Mouse (Mus musculus): Measurements from ENCODE around the gene Magi3.

DNA sequence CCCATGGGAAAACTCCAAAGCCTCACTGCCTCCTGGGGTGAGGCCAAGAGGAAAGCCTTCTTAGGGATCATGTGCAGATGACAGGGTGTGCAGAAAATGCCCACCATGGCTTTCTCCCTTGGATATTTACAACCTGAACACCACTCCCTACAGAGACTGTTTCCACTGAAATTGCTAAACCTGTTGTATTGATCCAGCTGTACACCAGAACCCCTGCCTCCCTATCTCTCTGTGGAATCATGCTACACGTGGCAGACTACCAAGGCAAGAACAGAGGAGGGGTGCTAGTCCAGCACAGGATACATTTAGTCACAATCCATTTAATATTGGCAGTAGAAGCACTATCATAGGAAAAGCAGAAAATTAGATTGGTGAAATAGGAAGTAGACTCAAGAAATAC lies 94.5 kb downstream of the Magi3 start:
- TF ChIP-seq POLR2A (IDR thresholded peaks at IDR 0.05; ENCODE audit: control insufficient read depth, extremely low read depth, insufficient read depth, low read length, poor library complexity) = no peak
- no peak for TF ChIP-seq CTCF (IDR thresholded peaks at IDR 0.05; ENCODE audit: borderline replicate concordance, control insufficient read depth, extremely low read depth, insufficient read depth, low read length, poor library complexity)

Data from thymus, adult 2 months (tissue).